Mouse (Mus musculus) T-helper 17 cell (primary cell): Measurements from ENCODE around the gene Nup93.

Source experiments
- in situ Hi-C, 2 experiments: fragments of 300-600 bp; cut with MboI, MseI; formaldehyde crosslinking; loops; 1 replicate in 1 of 2; 2 replicates in 1 of 2; pipeline ENCODE4 v1.15.1; 2025; ENCODE audit warnings: high pct_unique_total_duplicates in 2 of 2

Nup93 gene

DNA sequence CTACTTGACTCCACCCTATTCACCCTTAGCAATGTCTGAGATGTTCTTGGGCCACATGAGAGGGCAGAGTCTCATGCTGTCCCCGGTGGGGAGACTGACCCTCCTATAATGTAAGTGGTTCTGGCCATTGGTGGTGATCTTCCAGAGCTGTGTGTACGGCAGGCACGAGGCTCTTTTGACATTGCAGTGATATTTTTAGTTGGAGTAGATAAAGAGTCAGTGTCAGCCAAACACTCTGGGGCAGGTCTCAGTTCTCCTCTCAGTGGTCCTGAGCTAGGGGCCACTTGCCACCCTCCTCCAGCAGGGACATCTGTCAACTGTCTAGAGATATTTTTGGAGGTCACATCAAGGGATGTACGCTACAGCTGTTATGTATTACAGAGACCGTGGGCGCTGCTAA lies 142.9 kb downstream of the Nup93 start:
- in situ Hi-C loops, result no loop called here

DNA sequence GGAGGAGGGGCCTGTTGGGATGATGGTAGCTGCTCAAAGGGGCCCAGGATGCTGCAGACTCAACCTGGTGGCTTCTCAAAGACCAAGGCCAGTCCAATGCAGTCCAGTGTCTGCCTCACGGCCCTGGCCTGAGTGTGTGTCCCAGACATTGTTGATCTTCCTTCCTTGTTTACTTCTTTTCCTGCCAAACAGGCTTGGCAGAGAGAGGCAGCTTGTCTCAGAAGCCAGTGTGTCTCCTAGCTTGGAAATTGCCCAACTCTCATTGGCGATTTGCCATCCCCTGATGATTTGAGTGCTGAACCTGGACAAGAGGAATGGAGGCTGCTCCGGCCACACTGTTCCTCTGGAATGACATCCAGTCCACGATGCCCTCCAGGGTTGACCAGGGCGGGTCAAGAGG lies 144.2 kb downstream of the Nup93 start:
- in situ Hi-C loops, result no loop called here

DNA sequence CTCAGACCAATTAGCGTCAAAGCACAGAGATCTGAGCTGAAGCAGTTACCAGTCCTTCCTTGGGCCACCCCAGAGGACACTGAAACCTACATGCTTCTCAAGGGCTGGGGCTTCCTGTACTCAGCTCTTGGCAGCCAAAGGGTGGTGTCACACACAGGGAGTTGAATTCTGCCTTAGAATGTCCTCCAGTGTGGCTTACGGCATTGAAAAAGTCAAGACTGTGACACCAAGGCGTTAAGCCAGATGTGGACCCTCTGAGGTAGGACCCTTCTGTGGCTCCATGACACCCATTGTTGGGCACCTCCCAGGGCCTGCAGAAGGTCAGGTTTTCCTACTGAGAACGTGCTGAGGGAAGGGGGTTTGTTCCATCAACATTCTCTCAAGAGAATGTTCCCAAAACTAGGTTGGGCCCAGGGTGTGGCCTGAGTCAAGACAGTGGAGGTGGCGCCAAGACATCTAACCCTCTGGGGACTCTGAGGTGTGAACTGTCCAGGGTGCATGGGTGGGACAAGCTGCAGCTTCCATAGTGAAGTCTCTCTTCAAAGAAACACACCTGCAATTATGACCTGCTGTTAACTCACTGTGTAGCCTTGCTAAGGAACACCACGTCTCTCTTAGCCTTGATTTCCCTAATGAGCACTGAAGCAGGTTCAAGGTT lies 147.5 kb downstream of the Nup93 start:
- in situ Hi-C loops, result no loop called here

DNA sequence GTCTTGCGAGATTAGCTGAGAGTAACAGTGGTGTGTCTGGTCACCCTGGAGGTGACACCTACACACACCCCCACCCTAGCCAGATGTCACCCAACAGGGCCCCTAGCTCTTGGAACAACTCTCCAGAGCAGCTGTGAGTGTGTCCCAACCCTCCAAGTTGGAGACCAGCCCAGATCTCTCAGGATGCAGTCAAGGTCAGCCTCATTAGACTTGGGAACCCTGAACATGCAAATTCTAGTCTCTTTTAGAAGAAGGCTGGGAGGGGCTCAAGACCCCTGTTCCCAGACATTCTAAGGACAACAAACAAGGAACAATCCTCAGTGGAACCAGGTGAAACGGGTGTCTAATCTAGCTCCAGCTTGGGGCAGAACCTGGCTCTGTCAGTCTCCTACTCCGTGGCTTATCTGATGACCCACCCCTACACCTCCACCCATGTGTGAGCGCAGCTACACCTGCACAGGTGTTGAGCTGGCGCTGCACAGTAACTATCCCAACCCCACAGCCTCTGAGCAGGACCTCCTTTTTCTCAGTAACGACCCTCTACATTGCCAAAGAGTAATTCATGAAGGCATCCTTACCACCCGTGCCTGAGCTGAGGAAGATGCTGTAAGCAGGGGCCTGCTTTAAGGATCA lies 148.4 kb downstream of the Nup93 start:
- in situ Hi-C loops, result no loop called here

DNA sequence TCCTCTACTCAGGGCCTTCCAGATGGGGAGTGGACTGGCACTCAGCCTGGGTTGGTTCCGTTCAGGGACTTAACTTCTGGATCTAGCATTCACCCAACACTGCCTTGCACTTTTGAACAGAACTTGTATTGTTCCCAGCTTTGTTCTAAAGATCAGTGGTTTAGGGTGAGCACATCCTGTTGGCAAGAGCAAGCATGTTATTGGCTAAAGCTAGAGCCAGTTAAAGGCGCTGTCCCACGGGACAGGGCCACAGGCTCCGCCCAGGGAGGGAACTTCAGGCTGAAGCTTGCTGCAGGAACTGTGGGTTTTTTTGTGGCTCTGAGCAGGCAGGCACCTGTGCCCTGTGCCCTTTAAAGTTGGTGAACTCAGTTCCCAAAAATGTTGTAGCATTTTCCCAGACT lies 148.9 kb downstream of the Nup93 start:
- in situ Hi-C loops, result no loop called here

DNA sequence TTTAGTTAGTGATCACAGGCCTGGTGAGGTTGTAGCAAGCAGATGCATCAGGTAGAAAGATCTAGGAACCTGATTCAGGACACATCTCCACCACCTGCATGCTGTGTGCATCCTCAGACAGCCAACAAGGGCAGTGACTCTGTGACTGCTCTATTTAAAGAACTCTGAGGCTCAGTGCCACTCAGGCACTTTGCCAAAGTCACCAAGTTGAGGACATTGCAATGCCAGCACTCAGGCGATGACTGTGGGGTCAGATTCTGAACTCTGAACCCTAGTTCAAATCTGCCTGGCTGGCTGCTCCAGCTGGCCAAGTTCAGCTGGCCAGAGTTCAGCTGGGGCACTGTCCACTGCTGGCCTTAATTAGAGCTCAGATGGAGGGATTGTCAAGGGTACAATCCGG lies 149.5 kb downstream of the Nup93 start:
- in situ Hi-C loops, result no loop called here

DNA sequence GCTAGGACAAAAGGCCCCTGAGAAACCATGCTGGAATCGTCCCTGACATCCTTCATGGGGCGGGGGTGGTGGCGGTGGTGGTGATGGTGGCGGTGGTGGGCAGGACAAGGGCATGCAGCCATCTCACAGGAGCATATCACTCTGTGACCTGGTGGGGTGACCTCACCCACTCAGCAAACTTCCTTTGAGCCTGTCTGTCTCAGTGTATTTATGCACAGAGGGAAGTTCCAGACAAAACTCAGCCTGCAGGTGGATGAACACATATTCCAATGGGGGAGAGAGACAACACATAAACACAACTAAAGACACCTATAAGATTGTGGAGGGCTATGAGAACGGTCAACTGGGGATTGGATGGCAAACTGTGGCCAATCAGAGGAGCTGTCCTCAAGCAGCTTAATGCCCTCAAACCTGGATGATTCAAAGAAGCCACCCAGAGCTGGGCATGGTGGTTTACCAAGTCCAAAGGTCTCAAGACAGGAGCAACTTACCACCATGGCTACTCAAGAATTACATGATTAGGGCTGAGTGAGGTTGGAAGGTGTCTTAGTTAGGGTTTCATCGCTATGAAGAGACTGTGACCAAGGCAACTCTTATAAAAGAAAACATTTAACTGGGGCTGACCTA lies 150.4 kb downstream of the Nup93 start:
- in situ Hi-C loops, result no loop called here

DNA sequence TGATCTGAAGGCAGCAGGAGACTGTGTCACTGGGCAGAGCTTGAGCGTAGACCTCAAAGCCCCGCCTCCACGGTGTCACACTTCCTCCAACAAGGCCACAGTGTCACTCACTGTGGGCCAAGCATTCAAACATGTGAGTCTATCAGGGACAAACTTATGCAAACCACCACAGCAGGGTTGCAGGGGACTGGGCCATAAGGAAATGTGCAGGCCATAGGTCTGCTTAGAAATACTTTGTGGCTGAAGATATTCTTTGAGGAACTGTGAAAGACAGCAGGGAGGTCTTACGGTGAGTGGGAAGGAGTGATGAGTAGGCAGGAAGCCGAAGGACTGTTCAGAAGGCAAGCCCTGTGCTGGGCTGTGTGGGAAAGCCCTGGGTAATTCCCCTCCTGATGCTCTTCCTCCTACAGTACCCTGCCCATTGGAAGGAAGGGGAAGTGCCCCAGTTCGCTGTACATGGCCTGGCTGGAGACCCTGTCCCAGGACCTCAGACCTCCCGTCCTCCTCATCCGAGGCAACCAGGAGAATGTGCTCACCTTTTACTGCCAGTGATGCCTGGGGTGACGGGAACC lies 151.1 kb downstream of the Nup93 start:
- in situ Hi-C loops, result no loop called here
